Mouse (Mus musculus): ENCODE results near the gene Taf9b. TPM values are rescaled to one million over a fixed set of nuclear protein-coding genes. Genes with fewer than 3 reads are reported as not detected.
"Not testable (repeated sequence)": the region's sequence is repeated elsewhere in the genome, so short reads cannot be mapped to it uniquely, and the experiment has no call there.

Taf9b gene
- total and polyA plus RNA-seq, 3 experiments, result 1.7 to 7.6 (median 4.3) TPM

DNA sequence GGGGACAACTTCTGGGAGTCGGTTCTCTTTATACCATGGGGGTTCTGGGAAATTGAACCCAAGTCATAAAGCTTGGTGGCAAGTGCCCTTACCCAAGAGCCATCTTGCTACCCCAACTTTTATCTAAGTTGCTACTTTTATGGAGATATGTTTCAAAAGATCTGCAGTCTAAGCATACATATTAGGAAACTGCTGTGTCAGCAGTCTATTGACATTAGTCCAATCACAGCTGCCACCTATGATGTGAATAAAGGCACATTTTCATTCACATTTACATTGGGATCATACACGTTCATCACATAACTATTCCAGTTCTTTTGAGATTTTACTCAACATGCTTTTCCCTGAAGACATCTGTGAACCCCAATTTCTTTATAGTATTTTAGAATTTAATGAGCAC is 11.9 kb downstream of the Taf9b start:
- no peak overlapping the region for H3K27ac ChIP-seq (ENCODE audit: insufficient read depth, low read depth)
- no peaks in the 10 kb centered on the region for H3K4me1 ChIP-seq (ENCODE audit: control insufficient read depth in 1 of 2, insufficient read depth in 2 of 2)
- H3K4me3 ChIP-seq (replicated peaks in 1 of 3; ENCODE audit: low read depth in 2 of 3, low read length in 2 of 3, poor library complexity in 1 of 3), result no peak overlapping the region
- in situ Hi-C loops (cut with MboI; ENCODE audit: low pct_ligation_motif_present, low pct_unique_long_range_greater_than_20kb, low sequenced_read_pairs) (no loop called here), dilution Hi-C loops (cut with MboI; ENCODE audit: extremely low pct_ligation_motif_present, extremely low pct_unique_long_range_greater_than_20kb, low sequenced_read_pairs) (no loop called here)
- no peak for DNase-seq (ENCODE audit: extremely low read depth)
- H3K79me2 ChIP-seq (replicated peaks; ENCODE audit: control insufficient read depth, extremely low read depth, insufficient read depth, poor library complexity, severe bottlenecking), result no peaks in the 10 kb centered on the region
- H3K4me2 ChIP-seq (ENCODE audit: insufficient read depth, low read depth, poor library complexity, severe bottlenecking), result no peak overlapping the region
- H3K36me3 ChIP-seq (replicated peaks in 1 of 2; ENCODE audit: control insufficient read depth in 1 of 2, insufficient read depth in 1 of 2, low read length in 1 of 2), result peaks cover 3 to 22% of the 10 kb centered on the region in 2 experiments
- TF ChIP-seq MAFK (IDR thresholded peaks at IDR 0.05; ENCODE audit: insufficient replicate concordance, low read length), result peak; percentile 89
- no peak for TF ChIP-seq MYC (IDR thresholded peaks at IDR 0.05; ENCODE audit: low read depth, low read length)
- no peak for TF ChIP-seq HCFC1 (IDR thresholded peaks at IDR 0.05; ENCODE audit: low read depth, low read length)
- no peak overlapping the region for H3K9ac ChIP-seq (ENCODE audit: insufficient read depth, low read depth)
- no peaks in the 10 kb centered on the region for H3K27me3 ChIP-seq (replicated peaks)
- H3K9me3 ChIP-seq (replicated peaks; ENCODE audit: low read length), result no peaks in the 10 kb centered on the region

- no peaks in the 10 kb centered on the region for H3K9me3 ChIP-seq (replicated peaks; ENCODE audit: low read length)
- TF ChIP-seq HCFC1 (IDR thresholded peaks at IDR 0.05; ENCODE audit: low read depth, low read length), result no peak
- no peak for TF ChIP-seq ZMIZ1 (IDR thresholded peaks at IDR 0.05; ENCODE audit: low read depth, low read length)
- TF ChIP-seq TBP (conservative IDR thresholded peaks at IDR 0.05; ENCODE audit: low read depth, low read length), result no peak
- no peak for TF ChIP-seq USF1 (IDR thresholded peaks at IDR 0.05; ENCODE audit: low read depth, low read length)
- TF ChIP-seq GABPA (IDR thresholded peaks at IDR 0.05; ENCODE audit: insufficient replicate concordance, low read depth, low read length), result no peak
- TF ChIP-seq CTCF (conservative IDR thresholded peaks at IDR 0.05 in 1 of 2, IDR thresholded peaks at IDR 0.05 in 1 of 2; ENCODE audit: low read depth in 2 of 2, low read length in 2 of 2), result peak in 1 of 2 experiments; percentile 29; a peak in 2 of 4 replicates
- no peak overlapping the region for H3K9ac ChIP-seq (ENCODE audit: insufficient read depth, low read depth)
- no peak overlapping the region for H3K4me3 ChIP-seq (replicated peaks in 1 of 3; ENCODE audit: low read depth in 2 of 3, low read length in 2 of 3, poor library complexity in 1 of 3)
- H3K27ac ChIP-seq (ENCODE audit: insufficient read depth, low read depth), result no peak overlapping the region
- DNase-seq (ENCODE audit: extremely low read depth), result no peak
- H3K4me2 ChIP-seq (ENCODE audit: insufficient read depth, low read depth, poor library complexity, severe bottlenecking), result no peak overlapping the region
- H3K79me2 ChIP-seq (replicated peaks; ENCODE audit: control insufficient read depth, extremely low read depth, insufficient read depth, poor library complexity, severe bottlenecking), result peaks cover 9% of the 10 kb centered on the region
- peaks cover 57 to 80% of the 10 kb centered on the region in 2 experiments for H3K36me3 ChIP-seq (replicated peaks in 1 of 2; ENCODE audit: control insufficient read depth in 1 of 2, insufficient read depth in 1 of 2, low read length in 1 of 2)
- no peaks in the 10 kb centered on the region for H3K27me3 ChIP-seq (replicated peaks)
- dilution Hi-C loops (cut with MboI; ENCODE audit: extremely low pct_ligation_motif_present, extremely low pct_unique_long_range_greater_than_20kb, low sequenced_read_pairs) (no loop called here), in situ Hi-C loops (cut with MboI; ENCODE audit: low pct_ligation_motif_present, low pct_unique_long_range_greater_than_20kb, low sequenced_read_pairs) (no loop called here)
- H3K4me1 ChIP-seq (ENCODE audit: control insufficient read depth in 1 of 2, insufficient read depth in 2 of 2), result peaks cover 0 to 13% of the 10 kb centered on the region in 2 experiments; a peak in 2 of 4 replicates
These were observed 22.1 kb downstream of the Taf9b start for GRCm38 (mm10) chrX:106198904-106199303.

DNA sequence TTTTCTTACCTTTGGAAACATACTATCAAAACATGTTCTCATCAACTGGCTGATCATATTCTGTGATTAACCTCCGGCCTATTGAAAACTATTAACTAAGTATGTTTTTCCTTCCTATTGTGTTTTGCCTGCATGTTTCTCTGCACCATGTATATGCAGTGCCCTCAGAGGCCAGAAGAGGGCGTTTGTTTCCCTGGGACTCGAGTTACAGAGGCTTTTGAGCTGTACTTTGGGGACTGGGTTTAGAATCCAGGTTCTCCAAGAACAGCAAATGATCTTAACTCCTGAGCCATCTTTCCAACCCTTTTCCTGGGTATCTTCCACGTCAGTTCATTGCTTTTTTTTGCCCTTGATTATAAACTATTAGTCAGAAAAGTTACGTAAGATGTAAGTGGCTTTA is 23.6 kb downstream of the Taf9b start:
- TF ChIP-seq CTCF (conservative IDR thresholded peaks at IDR 0.05 in 1 of 2, IDR thresholded peaks at IDR 0.05 in 1 of 2; ENCODE audit: low read depth in 2 of 2, low read length in 2 of 2), result peak; percentile 31 to 34; a peak in 3 of 4 replicates
- no peak for TF ChIP-seq KAT2A (IDR thresholded peaks at IDR 0.05; ENCODE audit: insufficient replicate concordance, low read length)
- H3K27me3 ChIP-seq (replicated peaks), result no peaks in the 10 kb centered on the region
- peaks cover 0 to 15% of the 10 kb centered on the region in 2 experiments; a peak in 2 of 4 replicates for H3K4me1 ChIP-seq (ENCODE audit: control insufficient read depth in 1 of 2, insufficient read depth in 2 of 2)
- DNase-seq (ENCODE audit: extremely low read depth), result peak; percentile 29
- no peak overlapping the region for H3K4me2 ChIP-seq (ENCODE audit: insufficient read depth, low read depth, poor library complexity, severe bottlenecking)
- H3K79me2 ChIP-seq (replicated peaks; ENCODE audit: control insufficient read depth, extremely low read depth, insufficient read depth, poor library complexity, severe bottlenecking), result peaks cover 19% of the 10 kb centered on the region
- H3K36me3 ChIP-seq (replicated peaks in 1 of 2; ENCODE audit: control insufficient read depth in 1 of 2, insufficient read depth in 1 of 2, low read length in 1 of 2), result peaks cover 55 to 73% of the 10 kb centered on the region in 2 experiments
- dilution Hi-C loops (cut with MboI; ENCODE audit: extremely low pct_ligation_motif_present, extremely low pct_unique_long_range_greater_than_20kb, low sequenced_read_pairs), result no loop called here
- H3K4me3 ChIP-seq (replicated peaks in 1 of 3; ENCODE audit: low read depth in 2 of 3, low read length in 2 of 3, poor library complexity in 1 of 3), result no peak overlapping the region
- in situ Hi-C loops (cut with MboI; ENCODE audit: low pct_ligation_motif_present, low pct_unique_long_range_greater_than_20kb, low sequenced_read_pairs), result no loop called here
- no peak overlapping the region for H3K27ac ChIP-seq (ENCODE audit: insufficient read depth, low read depth)
- H3K9ac ChIP-seq (ENCODE audit: insufficient read depth, low read depth), result no peak overlapping the region
- no peaks in the 10 kb centered on the region for H3K9me3 ChIP-seq (replicated peaks; ENCODE audit: low read length)

GRCm38 (mm10) chrX:106194361-106194760 is 26.6 kb downstream of the Taf9b start:
- DNase-seq (ENCODE audit: extremely low read depth); dilution Hi-C loops (cut with MboI; ENCODE audit: extremely low pct_ligation_motif_present, extremely low pct_unique_long_range_greater_than_20kb, low sequenced_read_pairs); in situ Hi-C loops (cut with MboI; ENCODE audit: low pct_ligation_motif_present, low pct_unique_long_range_greater_than_20kb, low sequenced_read_pairs): not testable (repeated sequence)

More at GRCm38 (mm10) chrX:106194361-106194760, 26.6 kb downstream of the Taf9b start:
- not testable (repeated sequence) for H3K27me3 ChIP-seq (replicated peaks); H3K9me3 ChIP-seq (replicated peaks; ENCODE audit: low read length); H3K9ac ChIP-seq (ENCODE audit: insufficient read depth, low read depth); H3K4me3 ChIP-seq (replicated peaks in 1 of 3; ENCODE audit: low read depth in 2 of 3, low read length in 2 of 3, poor library complexity in 1 of 3); H3K27ac ChIP-seq (ENCODE audit: insufficient read depth, low read depth); H3K4me2 ChIP-seq (ENCODE audit: insufficient read depth, low read depth, poor library complexity, severe bottlenecking)
- Histone ChIP-seq H3K79me2 (replicated peaks; ENCODE audit: control insufficient read depth, extremely low read depth, insufficient read depth, poor library complexity, severe bottlenecking) (peaks cover 46% of the 10 kb centered on the region), H3K36me3 (replicated peaks in 1 of 2; ENCODE audit: control insufficient read depth in 1 of 2, insufficient read depth in 1 of 2, low read length in 1 of 2) (peaks cover 34 to 52% of the 10 kb centered on the region in 2 experiments), H3K4me1 (ENCODE audit: control insufficient read depth in 1 of 2, insufficient read depth in 2 of 2) (peaks cover 0 to 23% of the 10 kb centered on the region in 2 experiments; a peak in 2 of 4 replicates)
